Mouse (Mus musculus) heart, embryonic 14.5 days (tissue): ENCODE measurements at regions not wholly inside any gene's neighbourhood (a gene's known extent, or its start where the extent isn't known, plus 50 kb on each side); places are given as distances from the start of the nearest gene placed in this dataset.

Experiments
- ATAC-seq: fragments of 200-750 bp; cut with Nextera tagmentation; 2 replicates; pipeline ENCODE4 v1.8.0; 2017; ENCODE audit warnings: low read depth, moderate TSS enrichment; ENCODE audit not compliant: insufficient number of reproducible peaks, insufficient read depth, low FRiP score
- H3K27ac ChIP-seq, 2 experiments: fragments of 200-500 bp in 1 of 2; fragments of 300-500 bp in 1 of 2; sonication (generic) in 1 of 2; replicated peaks in 1 of 2; 2 replicates each; pipeline ENCODE4 v1.5.1; 2012 to 2014; ENCODE audit warnings: low read depth in 2 of 2, low read length in 2 of 2, control low read depth in 1 of 2, mild to moderate bottlenecking in 1 of 2, mixed read lengths in 1 of 2; ENCODE audit not compliant: control insufficient read depth in 1 of 2, insufficient read depth in 1 of 2
- H3K27me3 ChIP-seq: fragments of 300-500 bp; sonication (generic); 2 replicates; pipeline ENCODE4 v1.6.1; 2014; ENCODE audit warnings: mild to moderate bottlenecking, low read length, control low read depth; ENCODE audit not compliant: control insufficient read depth, insufficient read depth
- H3K36me3 ChIP-seq: fragments of 300-500 bp; sonication (generic); 2 replicates; pipeline ENCODE4 v1.6.1; 2014; ENCODE audit warnings: mild to moderate bottlenecking, control low read depth, low read length, mixed read lengths; ENCODE audit not compliant: control insufficient read depth, insufficient read depth
- H3K4me1 ChIP-seq, 2 experiments: fragments of 200-500 bp in 1 of 2; fragments of 300-500 bp in 1 of 2; sonication (generic) in 1 of 2; 2 replicates each; pipeline ENCODE4 v1.6.1; 2012 to 2014; ENCODE audit warnings: low read length in 2 of 2, control low read depth in 1 of 2, mixed read lengths in 1 of 2; ENCODE audit not compliant: control insufficient read depth in 2 of 2, insufficient read depth in 2 of 2
- H3K4me2 ChIP-seq: fragments of 300-500 bp; sonication (generic); 2 replicates; pipeline ENCODE4 v1.6.1; 2014; ENCODE audit warnings: mild to moderate bottlenecking, low read length
- H3K4me3 ChIP-seq, 2 experiments: fragments of 200-500 bp in 1 of 2; fragments of 300-500 bp in 1 of 2; sonication (generic) in 1 of 2; 2 replicates each; pipeline ENCODE4 v1.5.1; 2012 to 2014; ENCODE audit warnings: low read length in 2 of 2, mild to moderate bottlenecking in 2 of 2, control low read depth in 1 of 2, low read depth in 1 of 2, moderate library complexity in 1 of 2; ENCODE audit not compliant: control insufficient read depth in 1 of 2, insufficient read depth in 1 of 2
- H3K9ac ChIP-seq: fragments of 300-500 bp; sonication (generic); 2 replicates; pipeline ENCODE4 v1.6.1; 2014; ENCODE audit warnings: mild to moderate bottlenecking, low read length
- H3K9me3 ChIP-seq: fragments of 300-500 bp; sonication (generic); 2 replicates; pipeline ENCODE4 v1.6.1; 2016; ENCODE audit warnings: low read length, control low read depth; ENCODE audit not compliant: control insufficient read depth
- WGBS: fragments of 180-500 bp; shearing (Covaris S2); extraction: QIAGEN DNeasy Blood & Tissue Kit; methylation state at CpG from one replicate; pipeline ENCODE4 v1.1.7; 2014; 5-methylcytosine and 5-hydroxymethylcytosine counted together

GRCm38 (mm10) chr7:129784966-129785365, 193.3 kb downstream of the Wdr11 start:
- Histone ChIP-seq H3K27me3 (no peaks in the 10 kb centered on the region), H3K36me3 (no peaks in the 10 kb centered on the region), H3K4me2 (no peak overlapping the region), H3K9me3 (no peaks in the 10 kb centered on the region), H3K4me3 (no peak overlapping the region), H3K4me1 (peaks cover 2 to 4% of the 10 kb centered on the region in 2 experiments; a peak in 2 of 4 replicates), H3K9ac (no peak overlapping the region), H3K27ac (no peak overlapping the region)
- ATAC-seq = no peak
- WGBS = 73% methylated on average over 4 of the region's 4 CpGs

- WGBS = 57% methylated on average over 2 of the region's 2 CpGs
- no peaks in the 10 kb centered on the region for H3K9me3 ChIP-seq
- H3K9ac ChIP-seq = no peak overlapping the region
- H3K27ac ChIP-seq = no peak overlapping the region
- H3K36me3 ChIP-seq = no peaks in the 10 kb centered on the region
- H3K4me1 ChIP-seq = peaks cover 6 to 7% of the 10 kb centered on the region in 2 experiments; a peak in 2 of 4 replicates
- no peaks in the 10 kb centered on the region for H3K27me3 ChIP-seq
- ATAC-seq = no peak
- H3K4me2 ChIP-seq = no peak overlapping the region
- no peak overlapping the region for H3K4me3 ChIP-seq
These were observed 195.3 kb downstream of the Wdr11 start for GRCm38 (mm10) chr7:129787011-129787410.

- WGBS = 90% methylated on average over 2 of the region's 2 CpGs
- Histone ChIP-seq H3K4me1 (peaks cover 6 to 7% of the 10 kb centered on the region in 2 experiments; a peak in 2 of 4 replicates), H3K27ac (no peak overlapping the region), H3K36me3 (no peaks in the 10 kb centered on the region), H3K4me3 (no peak overlapping the region), H3K9me3 (no peaks in the 10 kb centered on the region), H3K4me2 (no peak overlapping the region), H3K27me3 (no peaks in the 10 kb centered on the region), H3K9ac (no peak overlapping the region)
- no peak for ATAC-seq
These were observed 196.1 kb downstream of the Wdr11 start for GRCm38 (mm10) chr7:129787736-129788135.

- no peaks in the 10 kb centered on the region for H3K27me3 ChIP-seq
- no peak for ATAC-seq
- no peak overlapping the region for H3K4me3 ChIP-seq
- WGBS = 46% methylated on average over 6 of the region's 6 CpGs
- no peaks in the 10 kb centered on the region for H3K36me3 ChIP-seq
- peaks cover 9 to 10% of the 10 kb centered on the region in 2 experiments; a peak in 3 of 4 replicates for H3K4me1 ChIP-seq
- no peak overlapping the region for H3K9ac ChIP-seq
- no peak overlapping the region for H3K4me2 ChIP-seq
- no peak overlapping the region for H3K27ac ChIP-seq
- H3K9me3 ChIP-seq = no peaks in the 10 kb centered on the region
These were observed 197.8 kb downstream of the Wdr11 start for GRCm38 (mm10) chr7:129789461-129789860.

GRCm38 (mm10) chr7:129790590-129791449, 199.2 kb downstream of the Wdr11 start:
- 50% methylated on average over 6 of the region's 6 CpGs for WGBS
- Histone ChIP-seq H3K4me2 (no peak overlapping the region), H3K4me1 (peaks cover 11 to 12% of the 10 kb centered on the region in 2 experiments; a peak in 3 of 4 replicates), H3K27me3 (no peaks in the 10 kb centered on the region), H3K9ac (no peak overlapping the region), H3K9me3 (no peaks in the 10 kb centered on the region), H3K4me3 (no peak overlapping the region), H3K27ac (peak overlapping the region; percentile 4 to 23; a peak in 1 of 4 replicates), H3K36me3 (no peaks in the 10 kb centered on the region)
- peak; percentile 66 for ATAC-seq

- Histone ChIP-seq H3K9me3 (no peaks in the 10 kb centered on the region), H3K27me3 (no peaks in the 10 kb centered on the region), H3K36me3 (no peaks in the 10 kb centered on the region), H3K4me2 (no peak overlapping the region), H3K4me1 (peaks cover 11 to 12% of the 10 kb centered on the region in 2 experiments; a peak in 3 of 4 replicates), H3K9ac (no peak overlapping the region), H3K27ac (peak overlapping the region in 1 of 2 experiments; percentile 4; a peak in 1 of 4 replicates), H3K4me3 (no peak overlapping the region)
- WGBS = 70% methylated on average over 6 of the region's 6 CpGs
- ATAC-seq = no peak
These were observed 199.8 kb downstream of the Wdr11 start for GRCm38 (mm10) chr7:129791450-129791820.

GRCm38 (mm10) chr7:129793733-129794132, 202.1 kb downstream of the Wdr11 start:
- ATAC-seq = no peak
- Histone ChIP-seq H3K9me3 (no peaks in the 10 kb centered on the region), H3K4me2 (no peak overlapping the region), H3K36me3 (no peaks in the 10 kb centered on the region), H3K9ac (no peak overlapping the region), H3K4me1 (peaks cover 9 to 11% of the 10 kb centered on the region in 2 experiments; a peak in 3 of 4 replicates), H3K4me3 (no peak overlapping the region), H3K27ac (no peak overlapping the region), H3K27me3 (no peaks in the 10 kb centered on the region)
- 74% methylated on average over 2 of the region's 2 CpGs for WGBS
